Mouse (Mus musculus) heart, embryonic 16.5 days (tissue): ENCODE data around the gene Jade1. TPM values are rescaled to one million over a fixed set of nuclear protein-coding genes. Genes with fewer than 3 reads are reported as not detected.
A peak's percentile ranks its signal among the peaks of the same experiment; 100 is the strongest.

Experiments
- ATAC-seq: fragments of 200-750 bp; cut with Nextera tagmentation; replicated peaks from 2 replicates; pipeline ENCODE4 v1.8.0; 2017; ENCODE audit warnings: moderate number of reproducible peaks; ENCODE audit not compliant: insufficient read depth, low FRiP score; ENCODE audit errors: extremely low read depth
- H3K27ac ChIP-seq: fragments of 300-500 bp; sonication (generic); 2 replicates; pipeline ENCODE4 v1.5.1; 2014; ENCODE audit warnings: mild to moderate bottlenecking, low read length, control low read depth, moderate library complexity
- H3K27me3 ChIP-seq: fragments of 300-500 bp; sonication (generic); 2 replicates; pipeline ENCODE4 v1.6.1; 2014; ENCODE audit warnings: low read length, mixed read lengths; ENCODE audit not compliant: control insufficient read depth, insufficient read depth
- H3K36me3 ChIP-seq: fragments of 300-500 bp; sonication (generic); 2 replicates; pipeline ENCODE4 v1.6.1; 2014; ENCODE audit not compliant: control insufficient read depth, insufficient read depth
- H3K4me1 ChIP-seq: fragments of 300-500 bp; sonication (generic); 2 replicates; pipeline ENCODE4 v1.6.1; 2014; ENCODE audit warnings: low read length, mixed read lengths; ENCODE audit not compliant: control insufficient read depth, insufficient read depth
- H3K4me2 ChIP-seq: fragments of 300-500 bp; sonication (generic); 2 replicates; pipeline ENCODE4 v1.6.1; 2014; ENCODE audit warnings: low read depth, mild to moderate bottlenecking, control low read depth, low read length
- H3K4me3 ChIP-seq: fragments of 300-500 bp; sonication (generic); 2 replicates; pipeline ENCODE4 v1.5.1; 2014; ENCODE audit warnings: mild to moderate bottlenecking, control low read depth, low read length
- H3K9ac ChIP-seq: fragments of 300-500 bp; sonication (generic); 2 replicates; pipeline ENCODE4 v1.6.1; 2014; ENCODE audit warnings: low read length, control low read depth
- H3K9me3 ChIP-seq: fragments of 300-500 bp; sonication (generic); replicated peaks from 2 replicates; pipeline ENCODE4 v1.6.1; 2016; ENCODE audit warnings: low read length; ENCODE audit not compliant: control insufficient read depth
- WGBS: fragments of 180-500 bp; shearing (Covaris S2); extraction: QIAGEN DNeasy Blood & Tissue Kit; methylation state at CpG from one replicate; pipeline ENCODE4 v1.1.7; 2014; 5-methylcytosine and 5-hydroxymethylcytosine counted together
- polyA plus RNA-seq: library from polyadenylated mRNA; unstranded; fragments of >200 nt; fragmentation: Nextera tagmentation; extraction: Ambion mirVana; gene quantifications from 2 replicates; pipeline ENCODE4 v1.2.1, GENCODE M21; 2015

The Jade1 gene
- polyA plus RNA-seq, 1 experiment from 2014 or later, result 13.4 TPM

DNA sequence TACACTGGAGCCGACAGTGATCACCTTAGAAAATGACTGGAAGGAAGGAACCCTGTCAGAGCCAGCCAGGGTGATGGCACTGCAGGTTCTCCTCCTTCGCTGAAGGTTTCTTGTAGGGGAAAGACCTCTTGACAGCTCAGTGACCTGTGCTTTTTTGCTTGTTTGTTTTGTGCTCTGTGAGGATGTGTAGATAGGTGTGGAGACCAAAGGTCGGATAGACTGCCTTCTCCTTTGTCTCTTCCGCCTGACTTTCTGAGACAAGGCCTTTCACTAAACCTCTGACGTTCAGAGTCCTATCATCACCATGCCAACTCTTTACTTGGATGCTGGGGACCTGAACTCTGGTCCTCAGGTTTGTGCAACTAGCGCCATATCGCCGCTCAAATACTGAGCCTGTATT is 33.0 kb downstream of the Jade1 start:
- no peaks in the 10 kb centered on the region for H3K27me3 ChIP-seq
- H3K4me3 ChIP-seq, result no peak overlapping the region
- H3K27ac ChIP-seq, result no peak overlapping the region
- H3K4me1 ChIP-seq, result peaks cover 55% of the 10 kb centered on the region
- 85% methylated on average over 8 of the region's 8 CpGs for WGBS
- H3K9me3 ChIP-seq, result no peaks in the 10 kb centered on the region
- peaks cover 1% of the 10 kb centered on the region; the same call in 1 of the 2 replicates for H3K36me3 ChIP-seq
- no peak for ATAC-seq
- no peak overlapping the region for H3K9ac ChIP-seq
- H3K4me2 ChIP-seq, result no peak overlapping the region

DNA sequence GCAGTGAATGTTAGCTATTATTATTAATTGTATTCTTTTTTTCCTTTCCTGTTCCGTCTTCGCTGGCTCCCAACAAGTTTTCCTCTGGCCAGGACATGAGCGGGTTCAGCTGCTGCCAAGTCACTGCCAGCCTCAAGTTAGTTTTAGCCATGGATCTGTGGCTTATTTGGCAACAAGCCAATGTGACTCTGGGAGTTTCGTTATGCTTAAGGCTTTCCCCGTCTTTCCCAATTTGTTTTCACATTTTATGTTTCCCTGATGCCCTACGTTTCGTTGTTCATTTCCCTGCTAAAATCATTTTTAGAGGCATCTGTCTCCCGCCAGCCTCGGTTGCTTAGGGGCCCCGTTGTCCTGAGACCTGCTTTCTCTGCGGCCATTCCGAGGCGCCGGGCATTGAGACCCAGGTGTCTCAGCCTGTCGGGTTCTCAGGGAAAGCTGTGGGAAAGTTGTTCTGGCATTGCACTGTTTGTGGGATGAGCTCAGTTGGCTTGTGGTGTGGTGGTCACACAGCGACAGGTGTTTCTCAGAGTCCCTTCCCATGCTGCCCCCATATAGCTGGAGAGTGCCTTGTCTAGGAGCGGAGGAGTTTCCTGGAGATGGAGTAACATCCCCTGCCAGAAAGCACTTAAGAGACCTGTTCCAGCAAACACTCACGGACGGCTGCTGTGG is 33.8 kb downstream of the Jade1 start:
- Histone ChIP-seq H3K27me3 (no peaks in the 10 kb centered on the region), H3K36me3 (peaks cover 10% of the 10 kb centered on the region; the same call in 1 of the 2 replicates), H3K27ac (no peak overlapping the region), H3K9ac (no peak overlapping the region), H3K4me2 (no peak overlapping the region), H3K9me3 (no peaks in the 10 kb centered on the region), H3K4me1 (peaks cover 50% of the 10 kb centered on the region), H3K4me3 (no peak overlapping the region)
- ATAC-seq, result no peak
- WGBS, result 68% methylated on average over 19 of the region's 19 CpGs

DNA sequence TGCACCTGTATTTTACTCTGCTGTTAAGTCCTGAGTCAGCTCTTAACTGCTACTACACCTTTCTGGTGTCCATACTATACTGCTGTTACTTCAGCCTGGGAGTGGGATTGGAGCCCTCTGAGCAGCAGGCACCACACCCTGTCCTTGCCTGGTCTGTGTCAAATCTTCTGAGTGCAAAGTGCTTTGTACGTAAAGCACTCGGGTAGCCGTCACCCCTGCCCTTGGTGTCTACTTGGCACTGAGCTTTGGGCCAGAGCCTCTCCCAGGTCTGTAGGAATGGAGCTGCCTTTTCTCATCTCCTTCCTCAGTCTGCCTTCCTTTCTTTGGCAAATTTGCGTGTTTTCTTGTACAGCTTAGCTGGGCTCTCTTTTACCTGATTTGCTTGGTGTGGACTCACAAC is 34.5 kb downstream of the Jade1 start:
- Histone ChIP-seq H3K9me3 (no peaks in the 10 kb centered on the region), H3K36me3 (peaks cover 10% of the 10 kb centered on the region), H3K4me2 (no peak overlapping the region), H3K9ac (no peak overlapping the region), H3K4me1 (peaks cover 50% of the 10 kb centered on the region), H3K27me3 (no peaks in the 10 kb centered on the region), H3K27ac (no peak overlapping the region), H3K4me3 (no peak overlapping the region)
- no peak for ATAC-seq
- WGBS, result 63% methylated on average over 4 of the region's 4 CpGs

GRCm38 (mm10) chr3:41590695-41591559 is 35.4 kb downstream of the Jade1 start:
- Histone ChIP-seq H3K4me2 (no peak overlapping the region), H3K9ac (no peak overlapping the region; the same call in 1 of the 2 replicates), H3K36me3 (peaks cover 13% of the 10 kb centered on the region), H3K4me3 (no peak overlapping the region), H3K27me3 (no peaks in the 10 kb centered on the region), H3K4me1 (peaks cover 44% of the 10 kb centered on the region), H3K27ac (0 out of 2 replicates have a peak overlapping the region, but pooled peaks have one; percentile 38), H3K9me3 (no peaks in the 10 kb centered on the region)
- peak; percentile 64 for ATAC-seq
- WGBS, result 70% methylated on average over 20 of the region's 20 CpGs

GRCm38 (mm10) chr3:41591651-41592170 is 36.2 kb downstream of the Jade1 start:
- WGBS, result 75% methylated on average over 14 of the region's 14 CpGs
- Histone ChIP-seq H3K9me3 (no peaks in the 10 kb centered on the region), H3K4me1 (peaks cover 42% of the 10 kb centered on the region), H3K36me3 (peaks cover 18% of the 10 kb centered on the region), H3K4me2 (no peak overlapping the region), H3K27ac (peak overlapping the region; percentile 28), H3K27me3 (no peaks in the 10 kb centered on the region), H3K4me3 (no peak overlapping the region), H3K9ac (peak overlapping the region; percentile 8; the same call in 1 of the 2 replicates)
- ATAC-seq, result no peak

- Histone ChIP-seq H3K4me2 (no peak overlapping the region), H3K4me3 (no peak overlapping the region), H3K27ac (no peak overlapping the region), H3K27me3 (no peaks in the 10 kb centered on the region), H3K9me3 (no peaks in the 10 kb centered on the region), H3K36me3 (peaks cover 26% of the 10 kb centered on the region), H3K4me1 (peaks cover 31% of the 10 kb centered on the region), H3K9ac (no peak overlapping the region)
- ATAC-seq, result no peak
- WGBS, result 80% methylated on average over 7 of the region's 7 CpGs
Observed at GRCm38 (mm10) chr3:41592805-41593204, 37.3 kb downstream of the Jade1 start.

DNA sequence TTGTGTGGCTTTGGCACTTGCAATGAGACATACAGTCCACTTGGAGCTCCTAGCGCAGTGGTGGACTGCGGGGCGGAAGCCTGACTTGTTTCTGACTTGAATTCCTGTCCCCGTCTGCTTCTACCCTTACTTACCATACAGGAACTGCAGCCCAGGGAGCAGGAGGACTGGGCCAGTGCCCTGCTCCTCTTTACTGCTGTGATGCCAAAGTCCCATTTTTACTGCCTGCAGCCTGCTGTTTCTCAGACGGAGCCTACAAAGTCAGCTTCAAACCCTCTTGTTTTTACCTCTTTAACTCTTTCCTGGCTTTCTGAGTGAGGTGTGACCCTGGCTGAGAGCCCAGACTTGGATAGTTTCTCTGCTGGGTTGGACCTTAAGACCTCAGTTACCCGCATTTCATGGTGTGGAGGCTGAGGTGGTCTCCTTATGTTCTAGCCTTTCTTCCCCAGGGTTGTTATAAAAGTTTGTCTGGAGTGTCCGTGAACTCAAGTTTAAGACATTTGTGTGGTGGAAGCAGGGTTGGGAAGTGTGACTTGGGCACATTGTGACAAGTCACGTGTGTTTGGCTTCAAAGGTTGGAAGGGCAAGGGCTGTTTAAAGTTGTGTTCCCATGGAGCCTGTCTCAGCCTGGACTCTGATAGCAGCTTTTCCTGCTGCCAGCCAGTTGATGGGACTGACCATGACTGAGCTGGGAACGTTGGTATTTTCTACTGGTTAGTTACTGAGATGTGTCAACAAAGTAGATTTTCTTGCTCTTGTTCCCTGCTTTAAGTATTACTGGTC is 38.8 kb downstream of the Jade1 start:
- Histone ChIP-seq H3K36me3 (peaks cover 30% of the 10 kb centered on the region), H3K4me2 (no peak overlapping the region), H3K4me1 (peaks cover 28% of the 10 kb centered on the region), H3K9me3 (no peaks in the 10 kb centered on the region), H3K4me3 (no peak overlapping the region), H3K27me3 (no peaks in the 10 kb centered on the region), H3K9ac (no peak overlapping the region), H3K27ac (no peak overlapping the region)
- no peak for ATAC-seq
- 80% methylated on average over 9 of the region's 9 CpGs for WGBS

DNA sequence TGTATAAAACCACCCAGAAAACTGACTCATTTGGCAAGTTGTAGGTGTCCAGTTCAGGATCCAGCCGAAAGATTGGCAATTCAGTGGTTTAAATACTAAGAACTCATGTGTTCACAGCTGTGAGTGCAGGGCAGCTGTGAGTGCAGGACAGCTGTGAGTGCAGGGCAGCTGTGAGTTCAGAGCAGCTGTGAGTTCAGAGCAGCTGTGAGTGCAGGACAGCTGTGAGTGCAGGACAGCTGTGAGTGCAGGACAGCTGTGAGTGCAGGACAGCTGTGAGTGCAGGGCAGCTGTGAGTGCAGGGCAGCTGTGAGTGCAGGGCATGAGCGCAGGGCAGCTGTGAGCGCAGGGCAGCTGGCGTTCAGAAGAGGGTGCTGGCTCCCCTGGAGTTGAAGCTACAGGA is 39.5 kb downstream of the Jade1 start:
- H3K4me1 ChIP-seq, result peaks cover 24% of the 10 kb centered on the region
- no peaks in the 10 kb centered on the region for H3K9me3 ChIP-seq
- ATAC-seq, result no peak
- H3K4me2 ChIP-seq, result no peak overlapping the region
- no peak overlapping the region for H3K9ac ChIP-seq
- H3K4me3 ChIP-seq, result no peak overlapping the region
- WGBS, result 88% methylated on average over 4 of the region's 4 CpGs
- no peak overlapping the region for H3K27ac ChIP-seq
- no peaks in the 10 kb centered on the region for H3K27me3 ChIP-seq
- peaks cover 30% of the 10 kb centered on the region for H3K36me3 ChIP-seq
